Mouse (Mus musculus) liver, embryonic 14.5 days (tissue): ENCODE data around the gene Kremen2.

Source experiments
- CTCF ChIP-seq: IDR thresholded peaks from 2 replicates; pipeline ENCODE4 v1.5.1; 2016; ENCODE audit warnings: antibody characterized with exemption, low read depth, control low read depth
- EP300 ChIP-seq: IDR thresholded peaks from 2 replicates; pipeline ENCODE4 v1.6.1; 2016; ENCODE audit warnings: antibody characterized with exemption, low read depth

DNA sequence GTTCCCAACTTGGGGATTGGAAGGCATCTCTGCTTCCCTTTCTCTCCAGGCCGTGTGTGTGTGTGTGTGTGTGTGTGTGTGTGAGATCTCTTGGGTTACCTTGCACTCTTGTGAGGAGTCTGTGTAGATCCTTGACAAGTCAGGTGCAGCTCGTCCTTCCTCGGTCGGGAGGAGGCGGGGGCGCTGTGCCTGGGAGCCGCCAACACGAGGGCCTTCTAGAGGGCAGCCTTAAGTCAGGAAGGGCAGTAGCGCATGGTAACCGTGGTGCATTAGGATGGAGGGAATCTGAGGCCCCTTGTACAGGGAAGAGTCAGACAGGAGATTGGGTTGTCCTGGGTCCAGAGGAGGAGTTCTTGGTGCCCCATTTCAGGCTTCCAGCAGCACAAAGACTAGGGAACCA lies 30.6 kb upstream of the Kremen2 start:
- TF ChIP-seq CTCF (no peak), EP300 (no peak)
